Mouse (Mus musculus) cerebellum, adult 2 months (tissue): Measurements from ENCODE around the gene Pappa2. TPM values are rescaled to one million over a fixed set of nuclear protein-coding genes. Genes with fewer than 3 reads are reported as not detected.
A peak's percentile ranks its signal among the peaks of the same experiment; 100 is the strongest.

Experiments
- DNase-seq, 2 experiments: peaks; one replicate each; pipeline ENCODE4 v3.0.0; 2021
- H3K27ac ChIP-seq: fragments of 200-500 bp; 2 replicates; pipeline ENCODE4 v1.5.1; 2012; ENCODE audit warnings: low read length, control low read depth, inconsistent platforms; ENCODE audit not compliant: insufficient read depth
- H3K27me3 ChIP-seq: fragments of 200-500 bp; 2 replicates; pipeline ENCODE4 v1.6.1; 2012; ENCODE audit warnings: inconsistent platforms, mild to moderate bottlenecking, low read length, moderate library complexity; ENCODE audit not compliant: control insufficient read depth, insufficient read depth
- H3K4me1 ChIP-seq: fragments of 200-500 bp; 2 replicates; pipeline ENCODE4 v1.6.1; 2011; ENCODE audit warnings: low read length; ENCODE audit not compliant: control insufficient read depth, insufficient read depth
- H3K4me3 ChIP-seq: fragments of 200-500 bp; replicated peaks from 2 replicates; pipeline ENCODE3; 2011; ENCODE audit warnings: mild to moderate bottlenecking, low read depth, low read length, control low read depth; ENCODE audit not compliant: insufficient read depth
- CTCF ChIP-seq: fragments of 200-500 bp; IDR thresholded peaks from 2 replicates; pipeline ENCODE4 v1.5.1; 2011; ENCODE audit warnings: low read depth, mild to moderate bottlenecking, control low read depth, low read length, moderate library complexity, borderline replicate concordance; ENCODE audit not compliant: insufficient read depth
- POLR2A ChIP-seq: fragments of 200-500 bp; IDR thresholded peaks from 2 replicates; pipeline ENCODE4 v1.6.1; 2011; ENCODE audit warnings: low read length, control low read depth, borderline replicate concordance; ENCODE audit not compliant: insufficient read depth
- WGBS: fragments of 180-500 bp; shearing (Covaris S2); methylation state at CpG from one replicate; pipeline ENCODE4 v1.1.7; 2018; 5-methylcytosine and 5-hydroxymethylcytosine counted together
- polyA plus RNA-seq: library from polyadenylated mRNA; depleted of rRNA; stranded (reverse); fragments of >200 nt; gene quantifications from 2 replicates; pipeline ENCODE4 v1.2.3, GENCODE M21; 2012

Gene Pappa2
- polyA plus RNA-seq, 1 experiment: 0.31 TPM

GRCm38 (mm10) chr1:158954785-158955184, 25.5 kb downstream of the Pappa2 start:
- TF ChIP-seq POLR2A: no peak
- TF ChIP-seq CTCF: no peak
- Histone ChIP-seq H3K27me3 (no peaks in the 10 kb centered on the region; the same call in 1 of the 2 replicates), H3K4me1 (no peaks in the 10 kb centered on the region), H3K27ac (no peak overlapping the region), H3K4me3 (no peak overlapping the region)
- DNase-seq: no peak
- WGBS: 16% methylated on average over 6 of the region's 6 CpGs

GRCm38 (mm10) chr1:158953479-158954207, 26.6 kb downstream of the Pappa2 start:
- TF ChIP-seq POLR2A (no peak), CTCF (peak; percentile 79)
- 57% methylated on average over 6 of the region's 6 CpGs for WGBS
- Histone ChIP-seq H3K4me1 (no peaks in the 10 kb centered on the region), H3K4me3 (no peak overlapping the region), H3K27ac (no peak overlapping the region), H3K27me3 (no peaks in the 10 kb centered on the region; the same call in 1 of the 2 replicates)
- DNase-seq: peak; percentile 44 to 55

- Histone ChIP-seq H3K27me3 (no peaks in the 10 kb centered on the region), H3K4me1 (no peaks in the 10 kb centered on the region), H3K27ac (no peak overlapping the region), H3K4me3 (no peak overlapping the region)
- no peak for DNase-seq
- 96% methylated on average over 6 of the region's 6 CpGs for WGBS
- TF ChIP-seq POLR2A (no peak), CTCF (no peak)
Observed at GRCm38 (mm10) chr1:158949041-158949440, 31.2 kb downstream of the Pappa2 start.

- no peak for TF ChIP-seq POLR2A
- TF ChIP-seq CTCF: no peak
- no peak for DNase-seq
- WGBS: 78% methylated on average over 6 of the region's 6 CpGs
- Histone ChIP-seq H3K27me3 (no peaks in the 10 kb centered on the region), H3K4me1 (no peaks in the 10 kb centered on the region), H3K27ac (no peak overlapping the region), H3K4me3 (no peak overlapping the region)
Observed at GRCm38 (mm10) chr1:158947981-158948735, 32.1 kb downstream of the Pappa2 start.

- Histone ChIP-seq H3K4me1 (no peaks in the 10 kb centered on the region), H3K27ac (no peak overlapping the region), H3K27me3 (no peaks in the 10 kb centered on the region), H3K4me3 (no peak overlapping the region)
- 75% methylated on average over 4 of the region's 4 CpGs for WGBS
- TF ChIP-seq POLR2A (no peak), CTCF (no peak)
- no peak for DNase-seq
Observed at GRCm38 (mm10) chr1:158944936-158945335, 35.4 kb downstream of the Pappa2 start.

- TF ChIP-seq CTCF (no peak), POLR2A (no peak)
- WGBS: 44% methylated on average over 3 of the region's 3 CpGs
- H3K4me1 ChIP-seq: no peaks in the 10 kb centered on the region
Observed at GRCm38 (mm10) chr1:158942864-158943263, 37.4 kb downstream of the Pappa2 start.

GRCm38 (mm10) chr1:158940966-158941365, 39.3 kb downstream of the Pappa2 start:
- TF ChIP-seq POLR2A (no peak), CTCF (no peak)
- DNase-seq: no peak
- 91% methylated on average over 3 of the region's 3 CpGs for WGBS
- Histone ChIP-seq H3K4me3 (no peak overlapping the region), H3K4me1 (no peaks in the 10 kb centered on the region), H3K27me3 (no peaks in the 10 kb centered on the region), H3K27ac (no peak overlapping the region)

More at GRCm38 (mm10) chr1:158942864-158943263, 37.4 kb downstream of the Pappa2 start:
- Histone ChIP-seq H3K27me3 (no peaks in the 10 kb centered on the region), H3K4me3 (no peak overlapping the region), H3K27ac (no peak overlapping the region)
- DNase-seq: no peak

- H3K4me3 ChIP-seq: no peak overlapping the region
- TF ChIP-seq POLR2A (no peak), CTCF (no peak)
- H3K27me3 ChIP-seq: no peaks in the 10 kb centered on the region
- no peaks in the 10 kb centered on the region for H3K4me1 ChIP-seq
- no peak overlapping the region for H3K27ac ChIP-seq
- 94% methylated on average over 3 of the region's 3 CpGs for WGBS
- DNase-seq: no peak
Observed at GRCm38 (mm10) chr1:158934447-158934846, 45.8 kb downstream of the Pappa2 start.
